Mouse (Mus musculus): ENCODE measurements around the gene Colca2.

The Colca2 gene

GRCm38 (mm10) chr9:51278500-51279381, at the start of gene Colca2:
Gene Colca2, minus strand, starts transcription at chr9:51278569.
- peak; percentile 57 for DNase-seq (ENCODE audit: low read depth, low spot score)

GRCm38 (mm10) chr9:51327555-51327903, 49.2 kb upstream of the Colca2 start:
- DNase-seq (ENCODE audit: low read depth, low spot score) = no peak

DNA sequence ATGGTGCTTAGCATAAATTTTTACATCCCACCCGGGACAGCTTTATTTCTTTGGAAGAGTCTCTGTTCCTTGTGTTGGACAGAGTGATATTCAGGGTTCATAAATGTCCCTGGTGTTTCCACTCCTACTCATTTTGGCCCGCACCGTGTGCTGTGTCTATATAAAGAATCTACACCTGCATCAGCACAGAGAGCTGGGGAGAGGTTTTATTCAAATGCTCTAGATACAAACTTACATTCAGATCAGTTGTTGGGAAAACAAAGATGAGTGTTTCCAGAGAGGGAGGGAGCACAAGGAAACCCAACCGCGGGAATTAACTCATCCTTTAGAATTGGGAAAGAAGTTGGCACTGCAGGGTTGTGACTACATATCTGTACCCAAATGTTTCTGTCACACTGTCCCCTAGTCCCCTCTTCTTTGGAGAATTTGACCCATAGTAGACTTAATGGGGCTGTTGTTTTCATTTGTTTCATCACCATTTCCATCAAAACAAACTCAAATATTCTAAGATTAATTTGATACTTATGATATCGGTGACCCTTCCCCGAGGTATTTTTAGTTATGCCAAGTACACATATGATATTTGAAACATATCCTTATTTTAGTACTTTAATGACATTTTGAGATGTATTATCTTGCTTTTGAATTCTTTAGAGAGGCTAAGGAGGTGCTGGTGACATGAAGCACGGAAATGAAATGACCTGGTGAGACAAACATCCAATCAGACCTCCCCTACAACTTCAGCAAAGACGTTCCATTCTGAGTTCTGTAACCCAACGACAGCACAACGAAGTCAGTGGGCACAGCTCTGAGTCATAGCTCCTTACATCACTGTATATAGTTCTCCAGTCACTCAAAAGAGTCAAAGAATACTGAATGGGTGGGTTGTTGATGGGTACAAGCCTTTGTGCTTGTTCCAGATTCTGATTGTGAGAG, 48.5 kb upstream of the Colca2 start:
- no peak for DNase-seq (ENCODE audit: low read depth, low spot score)

- DNase-seq (ENCODE audit: low read depth, low spot score) = no peak
Measured at GRCm38 (mm10) chr9:51324406-51325065, 46.2 kb upstream of the Colca2 start.

DNA sequence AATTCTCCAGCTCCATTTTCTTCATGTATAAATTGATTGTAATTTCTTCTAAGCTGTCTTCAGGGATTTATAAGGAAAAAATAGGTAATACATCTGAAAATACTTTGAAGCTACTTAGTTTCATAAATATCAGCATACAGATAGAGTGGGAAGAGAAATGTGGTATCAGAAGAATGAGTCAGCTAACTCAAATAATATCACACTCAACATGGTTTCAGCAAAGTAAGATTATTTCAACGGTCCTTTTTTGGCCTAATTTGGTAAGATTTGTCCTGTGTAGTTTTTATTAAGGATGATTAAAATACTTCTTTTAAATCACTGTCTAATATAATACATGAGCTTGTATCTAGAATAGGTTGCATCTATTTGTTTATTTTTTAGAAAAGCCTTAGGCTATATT, 41.7 kb upstream of the Colca2 start:
- DNase-seq (ENCODE audit: low read depth, low spot score) = no peak

DNA sequence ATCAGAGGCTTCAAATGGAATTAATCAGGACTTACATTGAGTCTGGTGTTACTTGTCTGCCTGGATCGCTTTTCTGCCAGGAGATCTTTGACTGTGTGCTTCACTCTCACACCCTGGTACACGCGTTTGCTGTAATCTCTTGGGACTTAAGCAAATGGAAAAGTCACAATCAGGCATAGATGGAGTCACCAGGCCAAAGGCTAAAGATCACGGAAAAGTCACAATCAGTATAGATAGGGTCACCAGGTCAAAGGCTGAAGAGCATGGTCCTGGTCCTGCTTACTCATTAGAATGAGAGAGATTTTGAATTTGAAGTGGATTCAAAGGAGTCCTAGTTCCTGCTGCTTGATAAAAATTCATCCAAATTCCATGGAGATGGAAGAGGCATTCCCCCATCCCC, 39.9 kb upstream of the Colca2 start:
- no peak for DNase-seq (ENCODE audit: low read depth, low spot score)

DNA sequence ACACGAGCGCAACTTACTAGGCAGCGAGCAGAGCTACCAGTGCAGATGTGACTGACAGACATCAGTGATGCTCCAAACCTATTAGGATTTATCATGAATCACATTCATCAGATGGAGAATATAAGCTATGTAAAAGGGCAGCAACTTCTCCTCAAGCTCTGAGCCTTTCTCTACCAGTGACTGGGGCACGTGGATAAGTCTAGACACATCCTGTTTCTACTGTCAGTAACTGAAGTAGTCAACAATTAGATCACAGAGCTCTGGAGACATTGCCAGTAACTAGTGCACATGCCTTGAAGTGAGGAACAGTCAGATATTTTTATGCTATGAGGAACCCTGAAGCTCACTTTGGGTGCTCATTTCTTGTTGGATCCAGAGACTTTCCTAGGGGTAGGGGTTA, 39.0 kb upstream of the Colca2 start:
- no peak for DNase-seq (ENCODE audit: low read depth, low spot score)

GRCm38 (mm10) chr9:51315402-51316063, 37.2 kb upstream of the Colca2 start:
- no peak for DNase-seq (ENCODE audit: low read depth, low spot score)

- DNase-seq (ENCODE audit: low read depth, low spot score) = no peak
Measured at GRCm38 (mm10) chr9:51312554-51313317, 34.4 kb upstream of the Colca2 start.

DNA sequence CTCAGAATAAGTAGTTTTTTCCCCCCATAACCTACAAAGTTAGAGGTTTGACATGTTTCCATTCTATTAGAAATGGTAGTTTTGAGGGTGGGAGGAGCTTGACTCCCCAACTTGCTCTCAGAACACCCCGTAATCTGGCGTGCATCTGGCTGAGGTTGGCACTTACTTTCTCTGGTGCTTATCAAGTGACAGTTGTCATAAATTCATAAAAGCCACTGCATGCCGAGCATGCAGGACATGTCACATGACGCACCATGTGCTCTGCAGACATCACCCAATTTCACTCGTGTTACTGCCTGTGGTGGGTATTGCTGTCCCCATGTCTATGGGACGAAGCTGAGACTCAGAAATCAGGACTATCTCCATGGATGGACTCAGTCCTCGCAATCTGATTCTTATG, 32.1 kb upstream of the Colca2 start:
- DNase-seq (ENCODE audit: low read depth, low spot score) = no peak

DNA sequence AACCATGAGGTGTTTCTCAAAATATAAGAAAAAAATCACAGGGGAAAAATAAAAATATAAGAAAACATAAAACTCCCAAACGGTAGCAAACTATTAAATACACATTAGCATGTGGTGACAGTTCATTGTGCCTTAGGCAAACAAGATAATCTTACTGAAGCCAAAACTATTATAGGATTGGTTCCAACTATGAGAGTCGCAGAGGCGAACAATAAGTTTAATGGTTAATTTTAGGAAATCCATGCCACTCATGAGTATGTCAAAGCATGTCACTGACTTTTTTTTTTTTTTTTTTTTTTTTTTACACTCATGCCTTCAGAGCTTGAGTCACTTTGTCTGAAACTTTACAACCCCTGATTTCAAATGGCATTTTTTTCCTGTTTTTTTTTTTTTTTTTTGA, 28.0 kb upstream of the Colca2 start:
- no peak for DNase-seq (ENCODE audit: low read depth, low spot score)

GRCm38 (mm10) chr9:51305146-51305545, 26.8 kb upstream of the Colca2 start:
- DNase-seq (ENCODE audit: low read depth, low spot score) = no peak

DNA sequence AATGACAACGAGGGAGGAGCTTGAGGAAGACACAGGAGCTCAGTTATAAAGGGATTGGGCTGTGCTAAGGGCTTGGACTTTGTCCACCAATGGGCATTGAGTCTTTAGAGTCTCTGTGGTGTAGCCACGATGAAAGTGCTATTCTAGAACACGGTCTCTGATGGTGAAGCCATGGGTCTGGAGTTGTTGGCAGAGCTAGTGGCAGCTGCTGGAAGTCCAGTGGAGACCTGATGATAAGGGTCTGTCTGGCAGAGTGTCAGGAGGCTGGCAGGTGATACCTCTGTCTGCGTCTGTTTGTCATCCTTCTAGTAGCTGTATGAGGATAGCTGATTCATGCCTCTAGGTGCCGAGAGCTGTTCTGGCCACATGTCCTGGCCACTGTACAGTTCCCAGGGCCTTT, 25.6 kb upstream of the Colca2 start:
- DNase-seq (ENCODE audit: low read depth, low spot score) = no peak

- DNase-seq (ENCODE audit: low read depth, low spot score) = no peak
Measured at GRCm38 (mm10) chr9:51293541-51293940, 15.2 kb upstream of the Colca2 start.

DNA sequence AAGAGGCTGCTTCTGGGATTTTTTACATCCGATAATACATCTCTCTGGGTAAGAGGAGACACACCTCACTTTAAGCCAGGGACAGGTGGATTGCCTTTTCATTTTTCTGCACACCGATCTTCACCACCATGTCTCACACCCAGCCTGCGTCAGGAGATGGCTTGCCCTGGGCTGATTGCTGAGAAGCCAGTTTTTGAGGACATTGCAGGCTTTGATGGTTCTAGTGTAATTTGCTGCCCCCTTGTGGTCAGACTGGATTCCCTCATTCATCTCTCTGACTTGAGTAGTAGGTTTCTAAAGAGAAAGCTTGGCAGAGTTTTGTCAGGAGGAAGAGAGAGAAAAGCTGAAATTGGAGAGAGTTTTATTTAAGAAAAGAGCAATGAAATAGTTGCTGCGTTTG, 14.3 kb upstream of the Colca2 start:
- peak; percentile 76 for DNase-seq (ENCODE audit: low read depth, low spot score)

DNA sequence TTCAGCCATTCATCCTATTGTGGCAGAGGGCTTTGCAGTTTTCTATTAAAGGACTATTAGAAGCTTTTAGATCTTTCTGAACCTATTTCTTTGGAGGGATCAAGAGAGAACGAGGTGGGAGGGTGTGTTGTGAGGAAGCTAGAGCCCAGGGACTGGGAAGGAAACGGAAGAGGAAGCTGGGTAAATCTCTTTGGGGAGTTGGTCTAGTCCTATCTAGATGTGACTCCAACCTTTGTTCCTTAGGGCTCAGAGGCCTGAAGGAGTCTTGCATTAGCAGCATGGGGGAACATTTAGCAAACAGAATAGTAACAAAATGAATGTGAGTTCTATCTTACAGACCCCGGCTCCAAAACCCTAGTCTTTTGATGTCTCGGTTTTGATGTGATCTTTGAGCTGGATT, 12.6 kb upstream of the Colca2 start:
- DNase-seq (ENCODE audit: low read depth, low spot score) = no peak

- no peak for DNase-seq (ENCODE audit: low read depth, low spot score)
Measured at GRCm38 (mm10) chr9:51286079-51286478, 7.7 kb upstream of the Colca2 start.

DNA sequence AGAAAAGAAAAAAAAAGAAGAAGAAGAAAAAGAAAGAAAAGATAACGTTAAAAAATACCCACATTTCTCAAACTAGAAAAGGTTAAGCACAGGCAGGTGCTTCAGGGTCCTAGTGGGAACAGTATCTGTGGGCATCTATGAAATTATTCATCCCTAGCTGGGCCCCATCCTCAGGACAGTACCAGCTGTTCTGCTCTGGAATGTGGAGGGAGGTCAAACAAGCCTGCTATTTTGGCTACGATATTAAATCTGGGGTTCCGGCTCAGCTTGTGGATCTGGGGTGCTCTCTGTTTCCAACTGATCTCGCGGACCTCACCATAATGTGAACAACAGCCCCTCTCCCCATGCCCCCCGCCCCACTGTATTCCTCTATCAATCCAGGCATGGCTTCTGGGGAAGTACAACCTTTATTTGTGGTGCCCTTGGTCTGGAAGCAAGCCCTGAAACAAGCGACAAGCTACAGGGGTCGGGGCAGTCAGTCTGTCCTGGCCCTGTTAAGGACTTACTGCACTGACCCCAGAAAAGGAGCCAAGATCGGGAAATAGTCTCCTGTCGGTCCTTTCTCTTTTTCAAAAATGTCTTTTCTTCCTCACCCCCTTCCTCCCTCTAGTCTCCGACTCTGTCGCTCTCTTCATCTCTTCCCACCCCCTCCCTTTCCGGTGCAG, 403 bp downstream of the Colca2 start:
- DNase-seq (ENCODE audit: low read depth, low spot score) = no peak

DNA sequence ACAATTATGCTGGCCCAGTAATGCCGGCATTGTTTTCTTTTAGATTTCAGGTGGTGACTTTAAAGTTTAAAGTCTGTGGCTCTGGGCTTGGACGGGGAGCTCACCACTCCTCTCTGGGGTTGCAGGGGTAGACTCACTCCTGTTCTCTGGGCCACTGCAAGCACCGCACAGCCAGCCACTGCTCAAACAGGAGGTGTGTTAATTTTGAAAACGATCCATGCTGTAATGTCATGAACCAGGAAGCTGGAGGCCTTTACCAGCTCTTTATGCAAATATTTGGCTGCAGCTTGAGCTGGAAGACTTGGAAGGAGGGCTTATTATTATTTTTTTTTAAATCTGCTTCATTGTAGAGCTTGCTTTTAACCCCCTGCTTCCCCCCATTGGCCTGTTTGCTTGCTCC, 3.7 kb downstream of the Colca2 start:
- no peak for DNase-seq (ENCODE audit: low read depth, low spot score)

GRCm38 (mm10) chr9:51273581-51274154, 4.7 kb downstream of the Colca2 start:
- DNase-seq (ENCODE audit: low read depth, low spot score) = no peak

Measured in R1 (cell line).